Mouse (Mus musculus): Measurements from ENCODE around the gene Cutc. TPM values are rescaled to one million over a fixed set of nuclear protein-coding genes. Genes with fewer than 3 reads are reported as not detected.

Gene Cutc
- total and polyA plus RNA-seq, 3 experiments, result 10.1 to 22.7 (median 18.2) TPM

- no peaks in the 10 kb centered on the region for H3K9me3 ChIP-seq (replicated peaks; ENCODE audit: low read length)
- dilution Hi-C loops (cut with MboI; ENCODE audit: extremely low pct_ligation_motif_present, extremely low pct_unique_long_range_greater_than_20kb, low sequenced_read_pairs) (no loop called here), in situ Hi-C loops (cut with MboI; ENCODE audit: low pct_ligation_motif_present, low pct_unique_long_range_greater_than_20kb, low sequenced_read_pairs) (no loop called here)
- no peaks in the 10 kb centered on the region for H3K36me3 ChIP-seq (replicated peaks in 1 of 2; ENCODE audit: control insufficient read depth in 1 of 2, insufficient read depth in 1 of 2, low read length in 1 of 2)
- H3K4me1 ChIP-seq (ENCODE audit: control insufficient read depth in 1 of 2, insufficient read depth in 2 of 2), result peaks cover 6 to 9% of the 10 kb centered on the region in 2 experiments; a peak in 3 of 4 replicates
- H3K27me3 ChIP-seq (replicated peaks), result no peaks in the 10 kb centered on the region
- no peaks in the 10 kb centered on the region for H3K79me2 ChIP-seq (replicated peaks; ENCODE audit: control insufficient read depth, extremely low read depth, insufficient read depth, poor library complexity, severe bottlenecking)
- no peak overlapping the region for H3K9ac ChIP-seq (ENCODE audit: insufficient read depth, low read depth)
- TF ChIP-seq ZKSCAN1 (IDR thresholded peaks at IDR 0.05; ENCODE audit: borderline replicate concordance, low read depth, low read length) (no peak), KAT2A (IDR thresholded peaks at IDR 0.05; ENCODE audit: insufficient replicate concordance, low read length) (no peak), BHLHE40 (IDR thresholded peaks at IDR 0.05; ENCODE audit: low read depth, low read length) (peak; percentile 30; the same call in 1 of the 2 replicates), NRF1 (IDR thresholded peaks at IDR 0.05; ENCODE audit: low read depth, low read length) (no peak)
- DNase-seq (ENCODE audit: extremely low read depth), result no peak
- no peak overlapping the region for H3K4me3 ChIP-seq (replicated peaks in 1 of 3; ENCODE audit: low read depth in 2 of 3, low read length in 2 of 3, poor library complexity in 1 of 3)
- no peak overlapping the region for H3K27ac ChIP-seq (ENCODE audit: insufficient read depth, low read depth)
- H3K4me2 ChIP-seq (ENCODE audit: insufficient read depth, low read depth, poor library complexity, severe bottlenecking), result peak overlapping the region; percentile 29; the same call in 1 of the 2 replicates
These were observed 48.7 kb downstream of the Cutc start for GRCm38 (mm10) chr19:43801427-43802051.

- in situ Hi-C loops (cut with MboI; ENCODE audit: low pct_ligation_motif_present, low pct_unique_long_range_greater_than_20kb, low sequenced_read_pairs) (no loop called here), dilution Hi-C loops (cut with MboI; ENCODE audit: extremely low pct_ligation_motif_present, extremely low pct_unique_long_range_greater_than_20kb, low sequenced_read_pairs) (no loop called here)
- Histone ChIP-seq H3K36me3 (replicated peaks in 1 of 2; ENCODE audit: control insufficient read depth in 1 of 2, insufficient read depth in 1 of 2, low read length in 1 of 2) (no peaks in the 10 kb centered on the region), H3K27ac (ENCODE audit: insufficient read depth, low read depth) (no peak overlapping the region), H3K9ac (ENCODE audit: insufficient read depth, low read depth) (no peak overlapping the region), H3K4me3 (replicated peaks in 1 of 3; ENCODE audit: low read depth in 2 of 3, low read length in 2 of 3, poor library complexity in 1 of 3) (no peak overlapping the region), H3K4me1 (ENCODE audit: control insufficient read depth in 1 of 2, insufficient read depth in 2 of 2) (peaks cover 6 to 13% of the 10 kb centered on the region in 2 experiments; a peak in 3 of 4 replicates), H3K27me3 (replicated peaks) (no peaks in the 10 kb centered on the region), H3K4me2 (ENCODE audit: insufficient read depth, low read depth, poor library complexity, severe bottlenecking) (no peak overlapping the region), H3K79me2 (replicated peaks; ENCODE audit: control insufficient read depth, extremely low read depth, insufficient read depth, poor library complexity, severe bottlenecking) (no peaks in the 10 kb centered on the region), H3K9me3 (replicated peaks; ENCODE audit: low read length) (no peaks in the 10 kb centered on the region)
- TF ChIP-seq GABPA (IDR thresholded peaks at IDR 0.05; ENCODE audit: insufficient replicate concordance, low read depth, low read length) (no peak), CHD1 (IDR thresholded peaks at IDR 0.05; ENCODE audit: low read depth, low read length) (no peak), MAZ (IDR thresholded peaks at IDR 0.05; ENCODE audit: low read depth, low read length) (no peak), NRF1 (IDR thresholded peaks at IDR 0.05; ENCODE audit: low read depth, low read length) (no peak)
- DNase-seq (ENCODE audit: extremely low read depth), result no peak
These were observed 51.1 kb downstream of the Cutc start for GRCm38 (mm10) chr19:43803866-43804265.

GRCm38 (mm10) chr19:43809331-43809730 is 56.5 kb downstream of the Cutc start:
- TF ChIP-seq ZC3H11A (IDR thresholded peaks at IDR 0.05; ENCODE audit: low read depth, low read length) (no peak), NELFE (IDR thresholded peaks at IDR 0.05; ENCODE audit: low read depth, low read length) (no peak), USF2 (conservative IDR thresholded peaks at IDR 0.05; ENCODE audit: low read depth, low read length) (no peak), SIN3A (IDR thresholded peaks at IDR 0.05; ENCODE audit: low read length) (no peak), HCFC1 (IDR thresholded peaks at IDR 0.05; ENCODE audit: low read depth, low read length) (no peak), E2F4 (IDR thresholded peaks at IDR 0.05; ENCODE audit: insufficient replicate concordance, low read depth, low read length) (no peak), POLR2AphosphoS2 (IDR thresholded peaks at IDR 0.05; ENCODE audit: low read depth, low read length) (no peak), BHLHE40 (IDR thresholded peaks at IDR 0.05; ENCODE audit: low read depth, low read length) (no peak), MEF2A (IDR thresholded peaks at IDR 0.05; ENCODE audit: borderline replicate concordance, low read depth, low read length) (no peak), RAD21 (IDR thresholded peaks at IDR 0.05; ENCODE audit: low read depth, low read length) (no peak), GABPA (IDR thresholded peaks at IDR 0.05; ENCODE audit: insufficient replicate concordance, low read depth, low read length) (no peak), RCOR1 (conservative IDR thresholded peaks at IDR 0.05; ENCODE audit: low read depth, low read length) (no peak), JUN (IDR thresholded peaks at IDR 0.05; ENCODE audit: insufficient read depth, low read depth, low read length) (no peak), MXI1 (IDR thresholded peaks at IDR 0.05; ENCODE audit: low read depth, low read length) (no peak), POLR2A (IDR thresholded peaks at IDR 0.05; ENCODE audit: low read depth, low read length) (no peak)
- H3K27me3 ChIP-seq (replicated peaks), result no peaks in the 10 kb centered on the region
- H3K27ac ChIP-seq (ENCODE audit: insufficient read depth, low read depth), result no peak overlapping the region
- H3K9ac ChIP-seq (ENCODE audit: insufficient read depth, low read depth), result no peak overlapping the region
- H3K4me1 ChIP-seq (ENCODE audit: control insufficient read depth in 1 of 2, insufficient read depth in 2 of 2), result peaks cover 5 to 10% of the 10 kb centered on the region in 2 experiments
- in situ Hi-C loops (cut with MboI; ENCODE audit: low pct_ligation_motif_present, low pct_unique_long_range_greater_than_20kb, low sequenced_read_pairs), result no loop called here
- dilution Hi-C loops (cut with MboI; ENCODE audit: extremely low pct_ligation_motif_present, extremely low pct_unique_long_range_greater_than_20kb, low sequenced_read_pairs), result no loop called here
- no peaks in the 10 kb centered on the region for H3K9me3 ChIP-seq (replicated peaks; ENCODE audit: low read length)
- H3K79me2 ChIP-seq (replicated peaks; ENCODE audit: control insufficient read depth, extremely low read depth, insufficient read depth, poor library complexity, severe bottlenecking), result no peaks in the 10 kb centered on the region
- H3K4me2 ChIP-seq (ENCODE audit: insufficient read depth, low read depth, poor library complexity, severe bottlenecking), result no peak overlapping the region; the same call in 1 of the 2 replicates
- H3K36me3 ChIP-seq (replicated peaks in 1 of 2; ENCODE audit: control insufficient read depth in 1 of 2, insufficient read depth in 1 of 2, low read length in 1 of 2), result no peaks in the 10 kb centered on the region
- H3K4me3 ChIP-seq (replicated peaks in 1 of 3; ENCODE audit: low read depth in 2 of 3, low read length in 2 of 3, poor library complexity in 1 of 3), result no peak overlapping the region
- DNase-seq (ENCODE audit: extremely low read depth), result peak; percentile 66

All from CH12.LX (cell line).